Comparison of ENCODE assay signal across 29 mouse cellular contexts in the genomic region with DNA sequence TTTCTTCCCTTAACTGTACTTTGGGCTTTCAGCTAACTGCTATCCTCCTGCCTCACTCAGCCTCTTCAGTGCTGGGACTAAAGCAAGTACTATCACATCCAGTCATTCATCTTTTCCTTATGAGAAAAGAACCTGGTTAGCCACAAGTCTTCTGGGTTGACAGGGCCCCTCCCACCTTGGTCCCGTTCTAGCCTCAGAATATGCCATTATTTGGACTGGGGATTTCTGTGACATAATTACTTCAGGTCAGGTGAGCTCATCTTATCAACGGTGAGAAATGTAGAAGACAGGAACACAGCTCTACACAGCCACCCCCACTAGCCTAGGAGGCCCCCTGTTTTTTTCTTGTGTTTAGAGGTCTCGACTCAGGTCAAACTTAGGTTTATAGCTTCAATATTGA.
"Had no signal": no experiment of that assay in that cellular context is flagged by ENCODE, and none has a peak within 500 bp of the region (broad histone marks: within the 10 kb centered on the region; RNA-seq: fewer than 3 reads in every experiment).

No protein-coding gene starts in this region.

- H3K4me2 ChIP-seq: limb, embryonic 12.5 days; limb, embryonic 13.5 days; limb, embryonic 15.5 days; liver, embryonic 11.5 days; liver, embryonic 12.5 days; liver, embryonic 13.5 days; liver, embryonic 15.5 days; lung, embryonic 14.5 days; lung, embryonic 15.5 days; midbrain, embryonic 11.5 days; midbrain, embryonic 12.5 days; midbrain, embryonic 13.5 days; midbrain, embryonic 15.5 days had no signal

- H3K9me3 ChIP-seq: limb, embryonic 10.5 days; limb, embryonic 12.5 days; limb, embryonic 13.5 days; limb, embryonic 15.5 days; liver, embryonic 12.5 days; liver, embryonic 13.5 days; liver, embryonic 15.5 days; lung, embryonic 15.5 days; megakaryocyte, embryonic 14.5 days; midbrain, embryonic 10.5 days; midbrain, embryonic 12.5 days; midbrain, embryonic 13.5 days; midbrain, embryonic 15.5 days had no signal

- H3K27ac ChIP-seq: limb, embryonic 10.5 days; limb, embryonic 12.5 days; limb, embryonic 13.5 days; limb, embryonic 15.5 days; liver, embryonic 12.5 days; liver, embryonic 13.5 days; liver, embryonic 14.5 days; liver, embryonic 15.5 days; lung, embryonic 15.5 days; macrophage; midbrain, embryonic 10.5 days; midbrain, embryonic 12.5 days; midbrain, embryonic 13.5 days; midbrain, embryonic 15.5 days had no signal

- H3K36me3 ChIP-seq: limb, embryonic 10.5 days; limb, embryonic 12.5 days; limb, embryonic 13.5 days; limb, embryonic 15.5 days; liver, embryonic 13.5 days; liver, embryonic 15.5 days; lung, embryonic 15.5 days; midbrain, embryonic 10.5 days; midbrain, embryonic 12.5 days; midbrain, embryonic 13.5 days; midbrain, embryonic 15.5 days had no signal

- H3K4me3 ChIP-seq: limb, embryonic 10.5 days; limb, embryonic 12.5 days; limb, embryonic 13.5 days; limb, embryonic 15.5 days; liver, embryonic 12.5 days; liver, embryonic 13.5 days; liver, embryonic 15.5 days; lung, embryonic 15.5 days; midbrain, embryonic 10.5 days; midbrain, embryonic 12.5 days; midbrain, embryonic 13.5 days; midbrain, embryonic 15.5 days; myocyte had no signal

- H3K27me3 ChIP-seq: limb, embryonic 13.5 days; limb, embryonic 15.5 days; liver, embryonic 12.5 days; liver, embryonic 13.5 days; liver, embryonic 15.5 days; lung, embryonic 15.5 days; megakaryocyte, embryonic 14.5 days; midbrain, embryonic 13.5 days; midbrain, embryonic 15.5 days had no signal

- DNase-seq: left cerebral cortex, postnatal 4 days; liver; liver, embryonic 13.5 days; liver, postnatal 0 days; lung, adult 18-20 months; lung, adult 2 months; lung, embryonic 14.5 days; lung, postnatal 10 days; lung, postnatal 14 days; lung, postnatal 36 days; lung, postnatal 4 days; midbrain, embryonic 14.5 days had no signal

- H3K9ac ChIP-seq: limb, embryonic 12.5 days; limb, embryonic 13.5 days; limb, embryonic 15.5 days; liver, embryonic 12.5 days; liver, embryonic 13.5 days; liver, embryonic 14.5 days; liver, embryonic 15.5 days; liver, postnatal 0 days; lung, embryonic 14.5 days; lung, embryonic 15.5 days; midbrain, embryonic 12.5 days; midbrain, embryonic 13.5 days; midbrain, embryonic 15.5 days had no signal
